Mouse (Mus musculus) megakaryocyte, embryonic 14.5 days (primary cell): ENCODE measurements around the gene Zfp108.

Experiments
- FLI1 ChIP-seq: IDR thresholded peaks from 2 replicates; pipeline ENCODE4 v1.6.1; 2012; ENCODE audit warnings: low read length, inconsistent platforms, mixed read lengths
- GATA1 ChIP-seq: IDR thresholded peaks from 3 replicates; pipeline ENCODE4 v1.6.1; 2012; ENCODE audit warnings: mixed read lengths, low read length, inconsistent platforms, borderline replicate concordance

- no peak for TF ChIP-seq GATA1
- TF ChIP-seq FLI1, result no peak
Measured at GRCm38 (mm10) chr7:24269256-24269655, 14.7 kb downstream of the Zfp108 start.
